Comparison of ENCODE assay signal across 8 mouse cellular contexts in genomic region chrX:95657804-95658599, GRCm38 (mm10). TPM values are rescaled to one million over a fixed set of nuclear protein-coding genes. Genes with fewer than 3 reads are reported as not detected.
DNase-seq lines count a peak whose midpoint lies in the region; ATAC-seq and TF ChIP-seq lines count a peak whose summit lies in the region.

Zc4h2 (minus strand) TSS chrX:95658509.

- DNase-seq in urinary bladder, adult 2 months (ENCODE audit: low spot score): peak; percentile 24
- DNase-seq in urinary bladder, postnatal 10 days (ENCODE audit: low spot score): no peak
- peak; percentile 69 for DNase-seq in heart, adult 8-10 months (ENCODE audit: low spot score)
- peak; percentile 72 to 79 for DNase-seq in kidney, adult 8-10 months
- DNase-seq in midbrain, embryonic 14.5 days: peak; percentile 90
- peak; percentile 43 to 59 for DNase-seq in spleen, adult 2 months (ENCODE audit: low read depth in 1 of 2, low spot score in 2 of 2)

- H3K9me3 ChIP-seq in embryonic facial prominence, embryonic 12.5 days: no peaks in the 10 kb centered on the region
- H3K9me3 ChIP-seq in limb, embryonic 12.5 days: no peaks in the 10 kb centered on the region
- H3K9me3 ChIP-seq in midbrain, embryonic 14.5 days (ENCODE audit: control insufficient read depth, low read length): no peaks in the 10 kb centered on the region

- no peaks in the 10 kb centered on the region for H3K27me3 ChIP-seq in embryonic facial prominence, embryonic 12.5 days
- no peaks in the 10 kb centered on the region for H3K27me3 ChIP-seq in limb, embryonic 12.5 days
- H3K27me3 ChIP-seq in midbrain, embryonic 14.5 days (ENCODE audit: control insufficient read depth, insufficient read depth, low read length): no peaks in the 10 kb centered on the region
- H3K27me3 ChIP-seq in spleen, adult 2 months (ENCODE audit: control insufficient read depth, insufficient read depth, low read length): no peaks in the 10 kb centered on the region

- peak within 1 kb of the TSS; percentile 40 for H3K9ac ChIP-seq in embryonic facial prominence, embryonic 12.5 days
- H3K9ac ChIP-seq in limb, embryonic 12.5 days (replicated peaks): peak within 1 kb of the TSS; percentile 50
- H3K9ac ChIP-seq in midbrain, embryonic 14.5 days (replicated peaks; ENCODE audit: low read length): peak within 1 kb of the TSS; percentile 58

- peak within 1 kb of the TSS; percentile 42 for H3K4me3 ChIP-seq in embryonic facial prominence, embryonic 12.5 days
- peak within 1 kb of the TSS; percentile 43 for H3K4me3 ChIP-seq in limb, embryonic 12.5 days (replicated peaks)
- peak within 1 kb of the TSS; percentile 46 for H3K4me3 ChIP-seq in midbrain, embryonic 14.5 days (replicated peaks; ENCODE audit: low read depth, low read length)
- H3K4me3 ChIP-seq in spleen, adult 2 months (ENCODE audit: extremely low read depth, insufficient read depth, insufficient read length): peak within 1 kb of the TSS; percentile 63

- no peaks in the 10 kb centered on the region for H3K36me3 ChIP-seq in embryonic facial prominence, embryonic 12.5 days
- H3K36me3 ChIP-seq in limb, embryonic 12.5 days: no peaks in the 10 kb centered on the region
- no peaks in the 10 kb centered on the region for H3K36me3 ChIP-seq in midbrain, embryonic 14.5 days (ENCODE audit: control insufficient read depth, insufficient read depth, low read length)
- H3K36me3 ChIP-seq in spleen, adult 2 months (ENCODE audit: control insufficient read depth, insufficient read depth, low read length): no peaks in the 10 kb centered on the region

- TF ChIP-seq POLR2A in spleen, adult 2 months (IDR thresholded peaks at IDR 0.05; ENCODE audit: low read depth, low read length): no peak

- TF ChIP-seq CTCF in spleen, adult 2 months (IDR thresholded peaks at IDR 0.05; ENCODE audit: extremely low read depth, insufficient read depth, insufficient read length, insufficient replicate concordance): no peak

- peak; percentile 98 for ATAC-seq in embryonic facial prominence, embryonic 12.5 days (ENCODE audit: insufficient number of reproducible peaks, insufficient read depth, low FRiP score, low TSS enrichment)
- ATAC-seq in limb, embryonic 12.5 days (ENCODE audit: insufficient number of reproducible peaks, insufficient read depth, low FRiP score, low TSS enrichment, low read depth): peak; percentile 99
- peak; percentile 98 for ATAC-seq in midbrain, embryonic 14.5 days (ENCODE audit: low FRiP score, low TSS enrichment)

- no peak within 1 kb of the TSS for H3K27ac ChIP-seq in embryonic facial prominence, embryonic 12.5 days
- no peak within 1 kb of the TSS for H3K27ac ChIP-seq in limb, embryonic 12.5 days
- peak within 1 kb of the TSS; percentile 76 for H3K27ac ChIP-seq in midbrain, embryonic 14.5 days (replicated peaks; ENCODE audit: low read depth, low read length)
- no peak within 1 kb of the TSS; the same call in 1 of the 2 replicates for H3K27ac ChIP-seq in spleen, adult 2 months (ENCODE audit: insufficient read depth, low read length)

- peak within 1 kb of the TSS; percentile 46 for H3K4me2 ChIP-seq in embryonic facial prominence, embryonic 12.5 days (replicated peaks)
- H3K4me2 ChIP-seq in limb, embryonic 12.5 days: peak within 1 kb of the TSS; percentile 55
- H3K4me2 ChIP-seq in midbrain, embryonic 14.5 days (ENCODE audit: low read length): peak within 1 kb of the TSS; percentile 60

- WGBS in embryonic facial prominence, embryonic 12.5 days: 23% methylated on average over 7 of the region's 7 CpGs
- WGBS in limb, embryonic 12.5 days: 21% methylated on average over 7 of the region's 7 CpGs
- 21% methylated on average over 7 of the region's 7 CpGs for WGBS in midbrain, embryonic 14.5 days
- 32% methylated on average over 7 of the region's 7 CpGs for WGBS in spleen, adult 2 months

- H3K4me1 ChIP-seq in embryonic facial prominence, embryonic 12.5 days: no peaks in the 10 kb centered on the region
- no peaks in the 10 kb centered on the region for H3K4me1 ChIP-seq in limb, embryonic 12.5 days (replicated peaks)
- peaks cover 6% of the 10 kb centered on the region; the same call in 1 of the 2 replicates for H3K4me1 ChIP-seq in midbrain, embryonic 14.5 days (ENCODE audit: control insufficient read depth, insufficient read depth, low read length)
- H3K4me1 ChIP-seq in spleen, adult 2 months (ENCODE audit: control insufficient read depth, insufficient read depth, insufficient read length): no peaks in the 10 kb centered on the region

RNA-seq across cellular contexts. Expression of gene Zc4h2, which starts in this region (rescaled TPM):
- 9.1 and 10.0 TPM in 2 replicates for polyA plus RNA-seq in urinary bladder, adult 2 months (2012; rRNA removed)
- 32.2 and 32.9 TPM in 2 replicates for polyA plus RNA-seq in embryonic facial prominence, embryonic 12.5 days (2016; fragmentation: Nextera tagmentation; extraction: Ambion mirVana)
- 1 to 10 TPM; 1.1 to 1.5 (median 1.3) TPM for total RNA-seq in heart, adult 8-10 months (2022)
- polyA plus RNA-seq in limb, embryonic 12.5 days (2016; fragmentation: Nextera tagmentation; extraction: Ambion mirVana): 35.0 and 37.1 TPM in 2 replicates
- polyA plus RNA-seq in midbrain, embryonic 14.5 days (2014; fragmentation: Nextera tagmentation; extraction: Ambion mirVana): 80.7 and 86.1 TPM in 2 replicates
- 0.67 and 0.70 TPM in 2 replicates for polyA plus RNA-seq in spleen, adult 2 months (2012; rRNA removed)

Comparison
In these comparisons a context has a peak if more than half of its experiments do, and no peak if none do; other contexts are left out.
1. Peak in DNase-seq and H3K4me3 ChIP-seq in spleen, adult 2 months; RNA of the gene not detected or under 1 TPM.